Mouse (Mus musculus) lung, postnatal 10 days (tissue): Measurements from ENCODE around the gene Gps1.
A peak's percentile ranks its signal among the peaks of the same experiment; 100 is the strongest.
"Not testable (repeated sequence)": the region's sequence is repeated elsewhere in the genome, so short reads cannot be mapped to it uniquely, and the experiment has no call there.

Experiments used
- DNase-seq: peaks from one replicate; pipeline ENCODE4 v3.0.0; 2021

Gene Gps1

GRCm38 (mm10) chr11:120784064-120784791 lies at the start of gene Gps1, which contains the start of gene Rfng:
Gps1 (plus strand) TSS chr11:120784272.
Rfng (minus strand) TSS chr11:120784207.
- peak; percentile 87 for DNase-seq

GRCm38 (mm10) chr11:120736424-120736823 lies 47.6 kb upstream of the Gps1 start:
- no peak for DNase-seq

- DNase-seq, result no peak
Observed at GRCm38 (mm10) chr11:120740981-120741380, 43.1 kb upstream of the Gps1 start.

GRCm38 (mm10) chr11:120744121-120744701 lies 39.9 kb upstream of the Gps1 start:
- DNase-seq, result peak; percentile 71

GRCm38 (mm10) chr11:120747974-120748373 lies 36.1 kb upstream of the Gps1 start:
- no peak for DNase-seq

- peak; percentile 59 for DNase-seq
Observed at GRCm38 (mm10) chr11:120749430-120749829, 34.6 kb upstream of the Gps1 start.

- no peak for DNase-seq
Observed at GRCm38 (mm10) chr11:120751606-120752005, 32.5 kb upstream of the Gps1 start.

GRCm38 (mm10) chr11:120760236-120760635 lies 23.8 kb upstream of the Gps1 start:
- no peak for DNase-seq

GRCm38 (mm10) chr11:120761811-120762671 lies 22.0 kb upstream of the Gps1 start:
- DNase-seq, result no peak

GRCm38 (mm10) chr11:120762672-120763041 lies 21.4 kb upstream of the Gps1 start, which contains the start of gene Hmga1b:
Hmga1b (plus strand) TSS chr11:120762794.
- DNase-seq, result not testable (repeated sequence)

GRCm38 (mm10) chr11:120763121-120763999 lies 20.7 kb upstream of the Gps1 start:
- DNase-seq, result not testable (repeated sequence)

GRCm38 (mm10) chr11:120767023-120767422 lies 17.0 kb upstream of the Gps1 start:
- not testable (repeated sequence) for DNase-seq

GRCm38 (mm10) chr11:120768206-120768605 lies 15.9 kb upstream of the Gps1 start:
- DNase-seq, result no peak

GRCm38 (mm10) chr11:120772749-120773148 lies 11.3 kb upstream of the Gps1 start:
- DNase-seq, result no peak

- no peak for DNase-seq
Observed at GRCm38 (mm10) chr11:120773463-120774190, 10.4 kb upstream of the Gps1 start.

GRCm38 (mm10) chr11:120775774-120776469 lies 8.2 kb upstream of the Gps1 start:
- peak; percentile 96 for DNase-seq

- DNase-seq, result no peak
Observed at GRCm38 (mm10) chr11:120777123-120777522, 6.9 kb upstream of the Gps1 start.

- DNase-seq, result no peak
Observed at GRCm38 (mm10) chr11:120779876-120780275, 4.2 kb upstream of the Gps1 start.

GRCm38 (mm10) chr11:120781361-120781760 lies 2.7 kb upstream of the Gps1 start:
- DNase-seq, result not testable (repeated sequence)

- no peak for DNase-seq
Observed at GRCm38 (mm10) chr11:120783426-120784063, 527 bp upstream of the Gps1 start.
